Mouse (Mus musculus): ENCODE results near the gene Ccdc27.

DNA sequence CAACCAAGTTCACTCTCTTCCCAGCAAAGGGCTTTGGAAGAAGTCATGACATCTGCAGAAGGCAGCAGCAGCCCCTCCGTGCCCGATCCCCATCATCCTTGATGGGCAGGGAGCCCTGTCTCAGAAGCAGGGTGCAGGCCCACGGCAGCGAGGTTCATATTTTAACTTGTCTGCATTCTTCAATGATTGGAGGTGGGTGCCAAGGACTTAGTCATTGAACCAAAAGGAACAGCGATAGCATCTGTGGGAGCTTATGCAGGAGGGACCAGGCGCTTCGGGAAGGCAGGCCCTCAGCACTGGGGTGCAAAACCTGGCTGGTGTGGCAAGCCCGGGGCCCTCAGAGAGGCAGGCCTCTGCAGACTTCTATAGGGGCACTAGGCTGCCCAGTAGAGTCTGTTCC lies 44.0 kb upstream of the Ccdc27 start:
- TF ChIP-seq POLR2A (IDR thresholded peaks at IDR 0.05; ENCODE audit: insufficient read depth, low read depth, low read length), result no peak
- TF ChIP-seq CTCF (IDR thresholded peaks at IDR 0.05; ENCODE audit: insufficient read depth, low read depth, low read length), result no peak

Measured in olfactory bulb, adult 2 months (tissue).